Mouse (Mus musculus) neural tube, embryonic 11.5 days (tissue): ENCODE results near the gene Taar8b. TPM values are rescaled to one million over a fixed set of nuclear protein-coding genes. Genes with fewer than 3 reads are reported as not detected.
"Not testable (repeated sequence)": the region's sequence is repeated elsewhere in the genome, so short reads cannot be mapped to it uniquely, and the experiment has no call there.

ENCODE experiments used
- ATAC-seq: fragments of 200-750 bp; cut with Nextera tagmentation; 2 replicates; pipeline ENCODE4 v1.8.0; 2017; ENCODE audit warnings: moderate number of reproducible peaks, mild to moderate bottlenecking, moderate TSS enrichment, moderate library complexity; ENCODE audit not compliant: insufficient read depth, low FRiP score, low TSS enrichment
- DNase-seq: peaks from one replicate; pipeline ENCODE4 v3.0.0-alpha.2; 2015; ENCODE audit warnings: low spot score
- H3K27ac ChIP-seq: fragments of 300-500 bp; sonication (generic); 2 replicates; pipeline ENCODE4 v1.5.1; 2014; ENCODE audit warnings: low read depth, mild to moderate bottlenecking, low read length
- H3K27me3 ChIP-seq: fragments of 300-500 bp; sonication (generic); 2 replicates; pipeline ENCODE4 v1.6.1; 2014; ENCODE audit warnings: mild to moderate bottlenecking, low read length, mixed read lengths; ENCODE audit not compliant: control insufficient read depth, insufficient read depth
- H3K36me3 ChIP-seq: fragments of 300-500 bp; sonication (generic); 2 replicates; pipeline ENCODE4 v1.6.1; 2014; ENCODE audit warnings: mild to moderate bottlenecking, low read length, moderate library complexity, mixed read lengths; ENCODE audit not compliant: control insufficient read depth, insufficient read depth
- H3K4me1 ChIP-seq: fragments of 300-500 bp; sonication (generic); 2 replicates; pipeline ENCODE4 v1.6.1; 2014; ENCODE audit warnings: low read length, mixed read lengths; ENCODE audit not compliant: control insufficient read depth, insufficient read depth
- H3K4me2 ChIP-seq: fragments of 300-500 bp; sonication (generic); 2 replicates; pipeline ENCODE4 v1.6.1; 2014; ENCODE audit warnings: low read depth, mild to moderate bottlenecking, moderate library complexity
- H3K4me3 ChIP-seq: fragments of 300-500 bp; sonication (generic); 2 replicates; pipeline ENCODE4 v1.5.1; 2014; ENCODE audit warnings: low read depth, low read length
- H3K9ac ChIP-seq: fragments of 300-500 bp; sonication (generic); 2 replicates; pipeline ENCODE4 v1.6.1; 2014; ENCODE audit warnings: mild to moderate bottlenecking, low read length
- H3K9me3 ChIP-seq: fragments of 300-500 bp; sonication (generic); 2 replicates; pipeline ENCODE4 v1.6.1; 2016; ENCODE audit warnings: low read length; ENCODE audit not compliant: control insufficient read depth
- WGBS: fragments of 180-500 bp; shearing (Covaris S2); extraction: QIAGEN DNeasy Blood & Tissue Kit; methylation state at CpG from one replicate; pipeline ENCODE4 v1.1.7; 2014; 5-methylcytosine and 5-hydroxymethylcytosine counted together
- polyA plus RNA-seq: library from polyadenylated mRNA; unstranded; fragments of >200 nt; fragmentation: Nextera tagmentation; extraction: Ambion mirVana; gene quantifications from 2 replicates; pipeline ENCODE4 v1.2.1, GENCODE M21; 2014

The Taar8b gene
- not detected in 2 replicates for polyA plus RNA-seq

GRCm38 (mm10) chr10:24092194-24092593 is at the start of gene Taar8b:
Gene Taar8b, minus strand, starts transcription at chr10:24092294.
- no peaks in the 10 kb centered on the region for H3K4me1 ChIP-seq
- no peak within 1 kb of the TSS for H3K9ac ChIP-seq
- H3K27me3 ChIP-seq = no peaks in the 10 kb centered on the region
- H3K9me3 ChIP-seq = no peaks in the 10 kb centered on the region
- H3K4me3 ChIP-seq = no peak within 1 kb of the TSS
- no peak for DNase-seq
- ATAC-seq = no peak
- H3K27ac ChIP-seq = no peak within 1 kb of the TSS
- WGBS = 70% methylated on average over 2 of the region's 2 CpGs
- H3K36me3 ChIP-seq = no peaks in the 10 kb centered on the region
- no peak within 1 kb of the TSS for H3K4me2 ChIP-seq

DNA sequence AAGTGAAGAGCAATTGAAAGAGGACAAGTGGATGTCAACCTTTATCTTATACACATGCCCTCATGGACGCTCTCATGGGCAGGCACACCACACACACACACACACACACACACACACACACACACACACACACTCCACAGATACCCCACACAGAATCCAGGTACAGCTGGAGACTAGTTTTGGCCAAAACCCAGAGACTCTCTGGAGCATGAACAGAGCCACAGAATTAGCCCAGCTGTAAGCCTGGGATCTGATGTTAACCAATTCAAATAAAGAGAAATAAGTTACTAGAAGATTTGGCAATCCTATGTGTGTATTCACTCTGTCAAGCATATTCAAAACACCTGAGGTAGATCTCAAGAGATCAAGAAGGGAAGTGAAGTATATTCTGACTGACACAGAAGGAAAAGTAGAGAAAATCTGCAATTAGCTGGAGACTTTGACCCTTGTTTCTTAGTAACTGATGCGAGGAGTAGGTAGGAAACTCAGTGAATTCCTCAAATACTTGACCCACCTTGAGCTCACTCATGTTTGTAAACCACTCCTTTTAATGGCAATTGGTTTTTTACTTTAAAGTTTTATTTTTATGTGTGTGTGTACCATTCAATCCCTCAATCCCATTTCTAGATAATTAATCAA is 46.6 kb upstream of the Taar8b start:
- Histone ChIP-seq H3K27ac (no peak overlapping the region), H3K9me3 (no peaks in the 10 kb centered on the region), H3K4me2 (no peak overlapping the region), H3K27me3 (no peaks in the 10 kb centered on the region), H3K36me3 (no peaks in the 10 kb centered on the region), H3K4me1 (no peaks in the 10 kb centered on the region), H3K9ac (no peak overlapping the region), H3K4me3 (no peak overlapping the region)
- no peak for ATAC-seq
- 82% methylated on average over 2 of the region's 2 CpGs for WGBS
- DNase-seq = no peak

DNA sequence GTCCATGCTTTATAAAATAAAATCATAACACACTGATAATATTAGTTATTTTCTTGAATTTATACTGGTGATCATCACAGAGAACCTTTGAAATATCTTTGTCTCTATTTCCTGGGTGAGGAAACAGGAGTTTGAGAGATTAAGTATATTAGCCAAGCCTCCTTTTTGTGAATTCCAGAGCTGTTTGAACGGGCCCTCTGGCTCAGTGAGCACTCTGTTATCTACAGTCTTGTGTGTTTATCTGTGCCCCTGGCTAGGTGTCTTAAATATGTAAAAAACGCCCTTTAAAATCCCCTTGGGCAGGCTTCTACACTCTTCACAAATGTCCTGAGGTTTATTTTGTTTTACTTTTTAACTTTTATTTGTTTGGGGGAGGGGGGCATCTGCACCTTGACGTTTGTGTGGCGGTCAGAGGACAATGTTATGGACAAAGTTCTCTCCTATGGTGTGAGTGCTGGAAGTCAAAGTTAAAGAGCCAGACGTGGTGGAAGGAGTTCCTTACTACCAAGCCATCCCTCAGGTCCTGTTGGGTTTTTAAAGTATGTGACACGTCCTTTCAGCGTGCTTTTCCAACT is 42.1 kb upstream of the Taar8b start:
- Histone ChIP-seq H3K4me3 (no peak overlapping the region), H3K27me3 (no peaks in the 10 kb centered on the region), H3K4me2 (no peak overlapping the region), H3K9me3 (no peaks in the 10 kb centered on the region), H3K9ac (no peak overlapping the region), H3K36me3 (no peaks in the 10 kb centered on the region), H3K4me1 (no peaks in the 10 kb centered on the region), H3K27ac (no peak overlapping the region)
- WGBS = 63% methylated on average over 7 of the region's 7 CpGs
- no peak for DNase-seq
- ATAC-seq = no peak

DNA sequence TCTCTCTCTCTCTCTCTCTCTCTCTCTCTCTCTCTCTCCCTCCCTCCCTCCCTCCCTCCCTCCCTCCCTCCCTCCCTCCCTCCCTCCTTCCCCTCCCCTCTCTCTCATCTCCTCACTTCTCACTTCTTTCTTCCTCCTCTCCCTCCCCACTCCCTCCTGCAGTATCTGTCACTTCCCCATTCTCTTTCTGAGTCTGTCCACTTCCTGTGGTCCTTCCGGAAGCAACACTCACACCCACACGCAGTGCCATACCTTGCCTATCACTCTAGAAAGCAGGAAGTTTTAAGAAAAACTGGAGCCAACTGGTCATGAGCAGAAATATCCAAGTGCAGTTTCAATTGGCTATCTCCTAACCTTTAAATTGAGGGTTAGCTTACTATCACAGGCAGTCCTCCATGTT is 41.0 kb upstream of the Taar8b start:
- no peak overlapping the region for H3K4me3 ChIP-seq
- H3K27me3 ChIP-seq = no peaks in the 10 kb centered on the region
- DNase-seq (no peak), ATAC-seq (no peak)
- H3K27ac ChIP-seq = no peak overlapping the region
- H3K9ac ChIP-seq = no peak overlapping the region
- no peaks in the 10 kb centered on the region for H3K4me1 ChIP-seq
- H3K9me3 ChIP-seq = no peaks in the 10 kb centered on the region
- 46% methylated on average over 2 of the region's 2 CpGs for WGBS
- H3K36me3 ChIP-seq = no peaks in the 10 kb centered on the region
- H3K4me2 ChIP-seq = no peak overlapping the region

GRCm38 (mm10) chr10:24132273-24132672 is 40.2 kb upstream of the Taar8b start:
- H3K4me2 ChIP-seq = no peak overlapping the region
- no peak overlapping the region for H3K4me3 ChIP-seq
- DNase-seq = no peak
- WGBS = 12% methylated on average over 5 of the region's 5 CpGs
- no peak overlapping the region for H3K27ac ChIP-seq
- H3K36me3 ChIP-seq = no peaks in the 10 kb centered on the region
- no peak overlapping the region for H3K9ac ChIP-seq
- H3K9me3 ChIP-seq = no peaks in the 10 kb centered on the region
- ATAC-seq = no peak
- H3K27me3 ChIP-seq = no peaks in the 10 kb centered on the region
- no peaks in the 10 kb centered on the region for H3K4me1 ChIP-seq

- Histone ChIP-seq H3K4me2 (peak overlapping the region; percentile 20; the same call in 1 of the 2 replicates), H3K4me3 (no peak overlapping the region), H3K9ac (no peak overlapping the region), H3K9me3 (no peaks in the 10 kb centered on the region), H3K36me3 (no peaks in the 10 kb centered on the region), H3K27me3 (no peaks in the 10 kb centered on the region), H3K4me1 (no peaks in the 10 kb centered on the region), H3K27ac (no peak overlapping the region)
- DNase-seq (peak; percentile 38), ATAC-seq (peak; percentile 86)
- 23% methylated on average over 9 of the region's 9 CpGs for WGBS
These were observed 39.6 kb upstream of the Taar8b start for GRCm38 (mm10) chr10:24131451-24132262.

GRCm38 (mm10) chr10:24111116-24111778 is 19.2 kb upstream of the Taar8b start:
- H3K36me3 ChIP-seq = no peaks in the 10 kb centered on the region
- H3K27ac ChIP-seq = no peak overlapping the region
- 61% methylated on average over 6 of the region's 6 CpGs for WGBS
- H3K9me3 ChIP-seq = no peaks in the 10 kb centered on the region
- no peak overlapping the region for H3K4me3 ChIP-seq
- H3K4me2 ChIP-seq = no peak overlapping the region
- no peaks in the 10 kb centered on the region for H3K4me1 ChIP-seq
- peak; percentile 53 for DNase-seq
- H3K9ac ChIP-seq = no peak overlapping the region
- H3K27me3 ChIP-seq = no peaks in the 10 kb centered on the region
- ATAC-seq = no peak

- not testable (repeated sequence) for H3K4me3 ChIP-seq, H3K27me3 ChIP-seq, H3K9me3 ChIP-seq, DNase-seq, ATAC-seq, H3K36me3 ChIP-seq, H3K4me2 ChIP-seq, H3K27ac ChIP-seq, H3K9ac ChIP-seq, H3K4me1 ChIP-seq
- WGBS = 87% methylated on average over 8 of the region's 8 CpGs
These were observed 17.3 kb upstream of the Taar8b start, which contains the start of gene Taar9 for GRCm38 (mm10) chr10:24109434-24109833. Gene Taar9, minus strand, starts transcription at chr10:24109534.
